Mouse (Mus musculus) gastrocnemius, postnatal 36 days (tissue): ENCODE measurements around the gene Tmc6. TPM values are rescaled to one million over a fixed set of nuclear protein-coding genes. Genes with fewer than 3 reads are reported as not detected.
"Not testable (repeated sequence)": the region's sequence is repeated elsewhere in the genome, so short reads cannot be mapped to it uniquely, and the experiment has no call there.

Experiments used
- DNase-seq, 2 experiments: peaks; one replicate each; pipeline ENCODE4 v3.0.0; 2022
- intact Hi-C: fragments of 180-260 bp; cut with DNase I; formaldehyde crosslinking; loops from one replicate; pipeline ENCODE4 v1.15.1; 2025
- long read RNA-seq, 2 experiments: library from polyadenylated mRNA; stranded (forward); transcript quantifications; one replicate each; pipeline ENCODE4 v2.0.0; 2021
- total RNA-seq, 2 experiments: library from RNA; stranded (reverse); gene quantifications; 2 replicates each; pipeline ENCODE4 v1.2.3; 2021

The Tmc6 gene
- total RNA-seq = 1 to 10 TPM; 5.8 to 5.9 TPM
- long read RNA-seq, experiment 1, partial matches to known transcripts = 0 of 1 reads
- long read RNA-seq, experiment 1, other reads (novel, unspliced or antisense) = 1 of 1 reads
- long read RNA-seq, experiment 2, partial matches to known transcripts = 1 of 5 reads
- long read RNA-seq, experiment 2, other reads (novel, unspliced or antisense) = 3 of 5 reads

DNA sequence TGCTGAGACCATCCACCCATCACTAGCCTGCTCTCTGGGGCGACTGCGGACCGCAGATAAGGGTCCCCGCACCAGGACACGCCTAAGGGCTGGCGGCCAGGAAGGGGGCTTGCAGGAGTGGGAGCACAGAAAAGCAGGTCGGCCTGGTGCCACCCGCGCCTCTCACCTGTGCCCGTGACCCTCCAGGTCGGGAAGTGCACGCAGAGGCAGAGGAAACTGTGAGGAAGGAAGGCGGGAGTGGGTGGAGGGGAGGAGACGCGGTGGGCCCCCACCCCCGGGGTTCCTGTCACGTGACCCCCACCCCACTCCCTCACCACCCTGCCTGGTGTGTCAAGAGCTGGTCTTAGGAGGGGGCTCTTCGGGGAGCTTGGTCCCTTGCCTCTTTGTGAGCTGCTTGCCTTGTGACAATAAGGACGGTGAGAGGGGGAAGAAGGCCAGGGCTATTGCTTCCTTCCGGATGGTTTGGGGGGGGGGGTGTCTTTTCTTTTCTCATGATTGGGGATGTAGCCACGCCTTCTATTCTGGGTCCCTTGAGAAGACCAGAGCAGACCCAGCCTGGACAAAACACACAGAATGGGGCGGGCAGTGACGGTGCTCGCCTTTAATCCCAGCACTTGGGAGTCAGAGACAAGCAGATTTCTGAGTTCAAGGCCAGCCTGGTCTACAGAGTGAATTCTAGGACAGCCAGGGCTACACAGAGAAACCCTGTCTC, at the start of gene Tmc6, which contains the start of gene Tmc8:
Gene Tmc6, minus strand, starts transcription at position 206 of the 712 bp plus-strand sequence.
Gene Tmc8, plus strand, starts transcription at position 84 of the 712 bp plus-strand sequence.
- intact Hi-C loops = no loop called here
- no peak for DNase-seq

GRCm38 (mm10) chr11:117830401-117830800, 48.4 kb upstream of the Tmc6 start:
- DNase-seq = no peak
- intact Hi-C loops = no loop called here

GRCm38 (mm10) chr11:117829671-117830215, 47.7 kb upstream of the Tmc6 start:
- intact Hi-C loops = loop anchor here (5.0 kb wide), 3 partner anchors 122 to 597 kb away; no protein-coding TSS in a partner anchor
- no peak for DNase-seq

DNA sequence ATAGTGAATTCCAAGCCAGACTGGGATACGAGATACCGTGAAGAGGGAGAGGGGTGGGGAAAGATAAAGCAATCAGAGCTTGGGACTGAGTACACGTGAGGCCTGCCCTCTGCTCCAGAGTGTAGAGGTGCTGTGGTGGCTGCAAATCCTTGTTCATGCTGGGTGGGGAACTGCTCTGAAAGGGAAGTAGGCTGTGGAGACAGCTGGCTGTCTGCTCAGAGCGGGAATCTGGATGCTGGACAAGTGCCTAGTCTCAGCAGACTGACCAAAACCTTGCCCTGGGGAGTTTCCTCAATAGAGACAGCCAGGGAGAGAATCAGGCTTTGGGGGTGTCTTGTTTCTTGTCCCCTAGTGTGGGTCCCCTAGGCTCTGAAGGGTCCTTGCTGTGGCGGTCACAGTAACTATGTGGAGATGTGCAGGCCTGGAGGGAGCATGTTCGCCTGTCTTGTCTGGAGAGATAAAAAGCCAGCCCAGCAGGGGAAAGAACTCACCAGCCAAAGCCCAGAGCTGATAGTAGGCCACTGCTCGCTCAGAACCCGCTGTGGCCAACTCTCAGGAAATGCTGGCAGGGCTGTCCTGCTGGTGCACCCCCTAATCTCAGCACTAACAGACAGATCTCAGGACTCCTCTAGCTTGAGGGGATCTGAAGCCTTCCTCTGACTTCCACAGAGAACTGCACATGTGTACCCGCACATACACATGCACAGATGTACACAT, 47.0 kb upstream of the Tmc6 start:
- DNase-seq = no peak
- intact Hi-C loops = loop anchor here (5.0 kb wide), 3 partner anchors 122 to 597 kb away; no protein-coding TSS in a partner anchor

DNA sequence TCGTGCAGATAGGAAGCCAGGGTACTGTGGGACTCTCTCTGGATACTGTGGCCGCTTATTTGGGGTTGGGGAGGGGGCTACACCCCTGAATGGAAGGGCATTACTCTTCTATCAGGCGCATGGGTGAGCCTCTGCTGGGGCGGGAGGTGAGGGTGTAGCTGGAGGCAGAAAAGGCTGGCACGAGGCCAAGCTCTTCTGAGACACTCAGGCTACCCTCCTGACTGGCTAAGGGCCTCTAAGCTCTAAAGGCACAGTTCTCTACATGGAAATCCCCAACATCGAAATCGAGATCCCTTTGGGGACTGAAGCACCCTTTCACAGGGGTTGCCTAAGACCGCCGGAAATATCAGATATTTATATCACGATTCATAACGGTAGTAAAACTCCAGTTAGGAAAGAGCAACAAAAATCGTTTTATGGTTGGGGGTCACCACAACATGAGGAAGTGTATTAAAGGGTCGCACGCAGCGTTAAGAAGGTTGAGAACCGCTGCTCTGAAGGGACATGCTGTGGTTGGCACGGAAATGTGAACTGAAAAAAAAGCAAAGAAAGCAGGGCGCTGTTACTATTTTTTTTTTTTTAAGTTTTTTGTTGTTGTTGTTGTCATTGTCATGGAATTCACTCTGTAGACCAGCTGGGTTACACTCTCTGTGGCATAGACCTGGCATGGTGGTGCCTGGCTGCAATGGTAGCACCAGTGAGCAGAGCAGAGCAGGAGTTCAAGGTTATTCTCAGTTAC, 46.3 kb upstream of the Tmc6 start:
- DNase-seq = no peak
- intact Hi-C loops = loop anchor here (5.0 kb wide), 3 partner anchors 121 to 596 kb away; no protein-coding TSS in a partner anchor

DNA sequence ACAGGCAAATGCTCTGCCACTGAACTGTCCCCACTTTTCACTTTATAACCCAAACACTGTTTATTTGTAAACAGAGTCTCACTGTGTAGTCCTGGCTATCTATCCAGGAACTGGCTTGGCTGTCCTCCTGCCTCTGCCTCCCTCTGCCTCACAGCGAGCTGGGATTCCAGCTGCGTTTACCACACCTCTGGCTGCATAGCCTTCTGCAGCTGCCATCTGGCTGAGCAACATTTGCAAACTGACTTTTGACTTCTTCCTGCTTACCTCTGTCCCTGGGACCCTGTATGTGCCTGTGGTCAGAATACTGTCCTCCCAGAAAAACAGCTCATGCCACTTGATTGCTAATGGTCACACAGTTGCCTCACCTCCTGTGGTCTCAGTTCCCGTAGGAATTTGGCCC, 45.4 kb upstream of the Tmc6 start:
- intact Hi-C loops = loop anchor here (5.0 kb wide), 3 partner anchors 120 to 595 kb away; no protein-coding TSS in a partner anchor
- DNase-seq = no peak

- DNase-seq = no peak
- intact Hi-C loops = loop anchor here (5.0 kb wide), 3 partner anchors 120 to 595 kb away; no protein-coding TSS in a partner anchor
Observed at GRCm38 (mm10) chr11:117826916-117827315, 44.9 kb upstream of the Tmc6 start.

DNA sequence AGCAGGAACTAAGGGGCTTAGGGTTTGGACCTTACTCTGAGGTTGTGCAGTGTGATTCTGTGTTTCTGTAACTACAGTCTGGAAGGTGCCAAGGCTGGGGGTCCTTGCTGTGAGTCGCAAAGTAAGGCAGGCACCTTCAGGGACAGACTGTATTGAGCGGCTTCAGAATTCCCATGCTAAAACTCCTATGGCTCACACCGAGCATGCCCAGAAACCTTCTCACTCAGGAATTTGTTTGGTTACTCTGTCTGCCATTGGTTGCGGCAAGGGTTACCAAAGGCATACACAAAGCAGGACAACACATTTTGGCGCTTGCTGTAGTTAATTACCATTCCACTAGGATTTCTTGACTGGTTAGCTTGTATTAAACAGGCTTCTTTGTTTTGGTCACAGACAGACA, 44.2 kb upstream of the Tmc6 start:
- intact Hi-C loops = loop anchor here (5.0 kb wide), 3 partner anchors 119 to 594 kb away; no protein-coding TSS in a partner anchor
- DNase-seq = no peak

DNA sequence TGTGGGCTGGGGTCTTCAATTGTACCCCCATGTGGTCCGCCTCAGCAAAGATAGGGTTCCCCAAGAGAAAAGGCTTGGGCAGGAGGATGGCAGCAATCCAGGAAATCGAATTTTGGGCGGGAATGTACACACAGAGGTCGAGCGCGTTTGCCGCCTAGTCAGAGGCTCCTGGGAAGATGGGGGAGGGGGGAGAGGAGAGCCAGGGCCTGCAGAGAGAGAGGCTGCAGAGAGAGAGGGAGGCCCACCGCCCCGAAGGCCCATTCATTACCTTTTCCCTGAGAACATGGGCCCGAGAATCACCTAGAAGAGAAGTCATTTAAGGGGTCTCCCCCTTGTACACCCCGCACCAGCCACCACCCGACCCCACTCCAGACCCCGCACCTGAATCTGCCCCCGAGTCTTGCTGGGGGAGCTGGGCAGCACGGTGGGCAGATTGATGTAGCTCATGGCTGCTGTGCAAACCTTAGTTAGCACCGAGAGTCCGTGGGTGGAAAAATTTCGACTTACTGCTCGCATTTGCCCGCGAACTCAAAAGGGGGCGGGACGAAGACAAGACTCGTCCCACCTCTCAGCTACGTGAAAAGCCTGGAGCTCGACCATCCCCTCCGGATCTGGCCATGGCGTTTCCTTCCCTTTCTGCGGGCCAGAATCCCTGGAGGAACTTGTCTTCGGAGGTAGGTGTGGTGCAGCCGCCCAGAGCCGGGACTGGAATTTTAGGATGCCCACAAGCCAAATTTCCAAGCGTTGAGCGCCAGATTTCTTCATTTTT, 43.5 kb upstream of the Tmc6 start, which contains the start of the genes Afmid and Tk1:
Gene Afmid, plus strand, starts transcription at position 592 of the 769 bp plus-strand sequence.
Gene Tk1, minus strand, starts transcription at position 760 of the 769 bp plus-strand sequence.
- intact Hi-C loops = loop anchor here (1.0 to 5.0 kb wide), 4 partner anchors 35 to 593 kb away; no protein-coding TSS in a partner anchor
- peak; percentile 53 to 57 for DNase-seq

GRCm38 (mm10) chr11:117824060-117824969, 42.3 kb upstream of the Tmc6 start:
- intact Hi-C loops = no loop called here
- DNase-seq = peak; percentile 72 to 78

GRCm38 (mm10) chr11:117823411-117823810, 41.4 kb upstream of the Tmc6 start:
- intact Hi-C loops = no loop called here

GRCm38 (mm10) chr11:117822728-117823241, 40.8 kb upstream of the Tmc6 start:
- intact Hi-C loops = no loop called here
- DNase-seq = peak in 1 of 2 experiments; percentile 28

More at GRCm38 (mm10) chr11:117823411-117823810, 41.4 kb upstream of the Tmc6 start:
- DNase-seq = no peak

GRCm38 (mm10) chr11:117821868-117822267, 39.9 kb upstream of the Tmc6 start:
- intact Hi-C loops = no loop called here
- DNase-seq = no peak

GRCm38 (mm10) chr11:117820173-117820572, 38.2 kb upstream of the Tmc6 start:
- intact Hi-C loops = no loop called here
- DNase-seq = no peak

DNA sequence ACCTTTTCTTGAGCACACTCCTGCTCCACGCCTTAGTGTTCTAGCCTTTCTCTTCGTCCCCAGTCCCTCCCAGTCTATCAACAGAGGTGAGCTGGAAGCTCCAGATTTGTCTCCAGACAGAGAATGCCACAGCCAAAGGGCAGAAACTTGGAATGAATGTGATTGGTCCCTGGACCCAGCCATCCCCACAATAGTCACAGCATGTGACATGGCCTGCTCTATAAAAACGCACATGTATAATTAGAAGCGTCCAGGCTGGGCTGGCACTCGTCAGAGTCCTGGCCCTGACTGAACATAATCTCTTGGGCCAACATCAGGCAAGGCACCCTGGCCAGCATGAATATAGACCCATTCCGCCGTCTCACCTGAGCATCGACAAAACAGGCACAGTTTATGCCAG, 37.1 kb upstream of the Tmc6 start:
- peak; percentile 46 to 50 for DNase-seq
- intact Hi-C loops = no loop called here

- no peak for DNase-seq
- intact Hi-C loops = no loop called here
Observed at GRCm38 (mm10) chr11:117816389-117816996, 34.5 kb upstream of the Tmc6 start.

GRCm38 (mm10) chr11:117815850-117816249, 33.9 kb upstream of the Tmc6 start:
- intact Hi-C loops, DNase-seq: not testable (repeated sequence)
